Mouse (Mus musculus) cerebellum, adult 2 months (tissue): ENCODE measurements around the gene Kcnb1.

Experiments used
- CTCF ChIP-seq: fragments of 200-500 bp; IDR thresholded peaks from 2 replicates; pipeline ENCODE4 v1.5.1; 2011; ENCODE audit warnings: low read depth, mild to moderate bottlenecking, control low read depth, low read length, moderate library complexity, borderline replicate concordance; ENCODE audit not compliant: insufficient read depth
- POLR2A ChIP-seq: fragments of 200-500 bp; IDR thresholded peaks from 2 replicates; pipeline ENCODE4 v1.6.1; 2011; ENCODE audit warnings: low read length, control low read depth, borderline replicate concordance; ENCODE audit not compliant: insufficient read depth

GRCm38 (mm10) chr2:167177231-167177641 is 12.7 kb downstream of the Kcnb1 start:
- no peak for TF ChIP-seq CTCF
- no peak for TF ChIP-seq POLR2A
